ENCODE assay signal across 10 mouse cellular contexts in genomic region chr9:60457359-60458210, GRCm38 (mm10).
DNase-seq lines count a peak whose midpoint lies in the region; ATAC-seq and TF ChIP-seq lines count a peak whose summit lies in the region.
"Had no signal": no experiment of that assay in that cellular context is flagged by ENCODE, and none has a peak within 500 bp of the region (broad histone marks: within the 10 kb centered on the region; RNA-seq: fewer than 3 reads in every experiment).

No protein-coding gene starts in this region.

- H3K4me1 ChIP-seq in limb, embryonic 14.5 days (ENCODE audit: control insufficient read depth, insufficient read depth, low read length), result peaks cover 19% of the 10 kb centered on the region
- peaks cover 6% of the 10 kb centered on the region; the same call in 1 of the 2 replicates for H3K4me1 ChIP-seq in limb, embryonic 10.5 days
- H3K4me1 ChIP-seq in hindbrain, embryonic 10.5 days (replicated peaks), result peaks cover 51% of the 10 kb centered on the region
- H3K4me1 ChIP-seq in midbrain, embryonic 11.5 days (ENCODE audit: control insufficient read depth, insufficient read depth, low read length), result peaks cover 43% of the 10 kb centered on the region

- no peak overlapping the region for H3K4me2 ChIP-seq in limb, embryonic 14.5 days (replicated peaks; ENCODE audit: low read depth, low read length, severe bottlenecking)
- H3K4me2 ChIP-seq in midbrain, embryonic 11.5 days, result peak overlapping the region; percentile 42

- no peak overlapping the region for H3K4me3 ChIP-seq in limb, embryonic 14.5 days (replicated peaks; ENCODE audit: low read length)
- no peak overlapping the region for H3K4me3 ChIP-seq in limb, embryonic 10.5 days
- H3K4me3 ChIP-seq in hindbrain, embryonic 10.5 days, result no peak overlapping the region
- H3K4me3 ChIP-seq in midbrain, embryonic 11.5 days (ENCODE audit: low read depth, low read length), result no peak overlapping the region; the same call in 1 of the 2 replicates
- H3K4me3 ChIP-seq: erythroblast, embryonic 14.5 days had no signal

- H3K27me3 ChIP-seq in limb, embryonic 14.5 days (ENCODE audit: control insufficient read depth, insufficient read depth, low read length), result no peaks in the 10 kb centered on the region
- no peaks in the 10 kb centered on the region for H3K27me3 ChIP-seq in limb, embryonic 10.5 days (ENCODE audit: low read depth, poor library complexity, severe bottlenecking)
- H3K27me3 ChIP-seq in hindbrain, embryonic 10.5 days (ENCODE audit: insufficient read depth, poor library complexity, severe bottlenecking), result peaks cover 16% of the 10 kb centered on the region
- H3K27me3 ChIP-seq in midbrain, embryonic 11.5 days (ENCODE audit: control insufficient read depth, insufficient read depth, low read length), result no peaks in the 10 kb centered on the region

- no peaks in the 10 kb centered on the region for H3K9me3 ChIP-seq in limb, embryonic 14.5 days (ENCODE audit: control insufficient read depth, low read length)
- H3K9me3 ChIP-seq in limb, embryonic 10.5 days (replicated peaks), result no peaks in the 10 kb centered on the region
- H3K9me3 ChIP-seq in hindbrain, embryonic 10.5 days, result no peaks in the 10 kb centered on the region
- H3K9me3 ChIP-seq in midbrain, embryonic 11.5 days (ENCODE audit: control insufficient read depth, low read length), result no peaks in the 10 kb centered on the region
- H3K9me3 ChIP-seq: G1E had no signal

- WGBS in limb, embryonic 14.5 days, result 67% methylated on average over 18 of the region's 18 CpGs
- 80% methylated on average over 18 of the region's 18 CpGs for WGBS in limb, embryonic 10.5 days
- WGBS in hindbrain, embryonic 10.5 days, result 51% methylated on average over 18 of the region's 18 CpGs
- 17% methylated on average over 18 of the region's 18 CpGs for WGBS in midbrain, embryonic 11.5 days

- no peak for TF ChIP-seq POLR2A in limb, embryonic 14.5 days (IDR thresholded peaks at IDR 0.05; ENCODE audit: borderline replicate concordance, extremely low read depth, insufficient read depth, insufficient read length)

- H3K9ac ChIP-seq in limb, embryonic 14.5 days (ENCODE audit: low read depth, low read length, severe bottlenecking), result no peak overlapping the region
- H3K9ac ChIP-seq in midbrain, embryonic 11.5 days (ENCODE audit: low read length), result peak overlapping the region; percentile 49; the same call in 1 of the 2 replicates

- no peaks in the 10 kb centered on the region for H3K36me3 ChIP-seq in limb, embryonic 14.5 days (ENCODE audit: control insufficient read depth, insufficient read depth, low read length)
- no peaks in the 10 kb centered on the region for H3K36me3 ChIP-seq in limb, embryonic 10.5 days
- no peaks in the 10 kb centered on the region for H3K36me3 ChIP-seq in hindbrain, embryonic 10.5 days
- H3K36me3 ChIP-seq in midbrain, embryonic 11.5 days (ENCODE audit: control insufficient read depth, insufficient read depth, low read length), result no peaks in the 10 kb centered on the region
- H3K36me3 ChIP-seq: G1E had no signal

- H3K27ac ChIP-seq in limb, embryonic 14.5 days (replicated peaks; ENCODE audit: low read depth, low read length), result no peak overlapping the region
- no peak overlapping the region for H3K27ac ChIP-seq in limb, embryonic 10.5 days
- peak overlapping the region; percentile 45 for H3K27ac ChIP-seq in hindbrain, embryonic 10.5 days
- peak overlapping the region; percentile 61 for H3K27ac ChIP-seq in midbrain, embryonic 11.5 days (ENCODE audit: low read depth, low read length)

- DNase-seq in limb, embryonic 14.5 days (ENCODE audit: low spot score), result peak; percentile 22
- no peak for DNase-seq in limb, embryonic 10.5 days (ENCODE audit: low spot score)
- no peak for DNase-seq in hindbrain, embryonic 10.5 days (ENCODE audit: low spot score)
- DNase-seq in midbrain, embryonic 11.5 days (ENCODE audit: low spot score, missing footprints), result peak; percentile 95
- DNase-seq in thymus, postnatal 4 days, result no peak
- DNase-seq in adrenal gland, adult (ENCODE audit: inconsistent age in 2 of 2, low spot score in 1 of 2), result no peak

- no peak for ATAC-seq in limb, embryonic 14.5 days (ENCODE audit: low FRiP score, low read depth)
- ATAC-seq in frontal cortex, adult (ENCODE audit: low TSS enrichment), result peak; percentile 53
- peak; percentile 91 for ATAC-seq in midbrain, embryonic 11.5 days (ENCODE audit: low FRiP score)
- ATAC-seq in erythroid progenitor cell, adult 5-6 weeks (replicated peaks; ENCODE audit: low FRiP score, poor library complexity, severe bottlenecking), result no peak

Comparison
In these comparisons a context has a peak if more than half of its experiments do, and no peak if none do; other contexts are left out.
1. DNase-seq: peak in limb, embryonic 14.5 days (single experiment) and midbrain, embryonic 11.5 days (single experiment); none in limb, embryonic 10.5 days (single experiment), hindbrain, embryonic 10.5 days (single experiment), thymus, postnatal 4 days (single experiment) and adrenal gland, adult (0 of 2).
2. ATAC-seq: peak in frontal cortex, adult (single experiment) and midbrain, embryonic 11.5 days (single experiment); none in limb, embryonic 14.5 days (single experiment) and erythroid progenitor cell, adult 5-6 weeks (single experiment).
3. H3K27ac ChIP-seq: peak in hindbrain, embryonic 10.5 days (single experiment) and midbrain, embryonic 11.5 days (single experiment); none in limb, embryonic 14.5 days (single experiment) and limb, embryonic 10.5 days (single experiment).